Mouse (Mus musculus) liver, embryonic 16.5 days (tissue): ENCODE measurements around the gene Tjp1. TPM values are rescaled to one million over a fixed set of nuclear protein-coding genes. Genes with fewer than 3 reads are reported as not detected.

Experiments used
- ATAC-seq: fragments of 200-750 bp; cut with Nextera tagmentation; 2 replicates; pipeline ENCODE4 v1.8.0; 2017; ENCODE audit warnings: low read depth, mild to moderate bottlenecking, moderate number of reproducible peaks, moderate library complexity
- H3K27ac ChIP-seq: fragments of 300-500 bp; sonication (generic); 2 replicates; pipeline ENCODE4 v1.5.1; 2014; ENCODE audit warnings: mild to moderate bottlenecking, low read length
- H3K27me3 ChIP-seq: fragments of 300-500 bp; sonication (generic); 2 replicates; pipeline ENCODE4 v1.6.1; 2014; ENCODE audit warnings: low read depth, low read length, mixed read lengths; ENCODE audit not compliant: control insufficient read depth, insufficient read depth
- H3K36me3 ChIP-seq: fragments of 300-500 bp; sonication (generic); 2 replicates; pipeline ENCODE4 v1.6.1; 2014; ENCODE audit warnings: mild to moderate bottlenecking; ENCODE audit not compliant: control insufficient read depth, insufficient read depth
- H3K4me1 ChIP-seq: fragments of 300-500 bp; sonication (generic); 2 replicates; pipeline ENCODE4 v1.6.1; 2014; ENCODE audit warnings: low read depth, low read length, mixed read lengths; ENCODE audit not compliant: control insufficient read depth
- H3K4me2 ChIP-seq: fragments of 300-500 bp; sonication (generic); 2 replicates; pipeline ENCODE4 v1.6.1; 2014; ENCODE audit warnings: low read depth, low read length, mixed read lengths
- H3K4me3 ChIP-seq: fragments of 300-500 bp; sonication (generic); 2 replicates; pipeline ENCODE4 v1.5.1; 2014; ENCODE audit warnings: low read depth, mild to moderate bottlenecking, low read length
- H3K9ac ChIP-seq: fragments of 300-500 bp; sonication (generic); 2 replicates; pipeline ENCODE4 v1.6.1; 2014; ENCODE audit warnings: low read depth, low read length
- H3K9me3 ChIP-seq: fragments of 300-500 bp; sonication (generic); replicated peaks from 2 replicates; pipeline ENCODE4 v1.6.1; 2016; ENCODE audit warnings: low read length; ENCODE audit not compliant: control insufficient read depth
- WGBS: fragments of 180-500 bp; shearing (Covaris S2); extraction: QIAGEN DNeasy Blood & Tissue Kit; methylation state at CpG from one replicate; pipeline ENCODE4 v1.1.7; 2014; ENCODE audit not compliant: insufficient replicate concordance; 5-methylcytosine and 5-hydroxymethylcytosine counted together
- polyA plus RNA-seq: library from polyadenylated mRNA; unstranded; fragments of >200 nt; fragmentation: Nextera tagmentation; extraction: Ambion mirVana; gene quantifications from 2 replicates; pipeline ENCODE4 v1.2.1, GENCODE M21; 2015

Gene Tjp1
- polyA plus RNA-seq, 1 experiment from 2014 or later = 5.1 TPM

- no peaks in the 10 kb centered on the region for H3K9me3 ChIP-seq
- H3K9ac ChIP-seq = no peak overlapping the region
- WGBS = 67% methylated on average over 4 of the region's 4 CpGs
- no peak overlapping the region for H3K4me2 ChIP-seq
- no peak overlapping the region for H3K27ac ChIP-seq
- no peaks in the 10 kb centered on the region for H3K4me1 ChIP-seq
- H3K4me3 ChIP-seq = no peak overlapping the region
- H3K36me3 ChIP-seq = no peaks in the 10 kb centered on the region
- no peaks in the 10 kb centered on the region for H3K27me3 ChIP-seq
- no peak for ATAC-seq
Measured at GRCm38 (mm10) chr7:65350348-65351079, 177.1 kb downstream of the Tjp1 start.

GRCm38 (mm10) chr7:65348540-65348939, 179.0 kb downstream of the Tjp1 start:
- no peaks in the 10 kb centered on the region for H3K36me3 ChIP-seq
- no peaks in the 10 kb centered on the region for H3K27me3 ChIP-seq
- no peaks in the 10 kb centered on the region for H3K4me1 ChIP-seq
- no peak for ATAC-seq
- no peak overlapping the region for H3K27ac ChIP-seq
- no peak overlapping the region for H3K9ac ChIP-seq
- no peak overlapping the region for H3K4me2 ChIP-seq
- H3K9me3 ChIP-seq = no peaks in the 10 kb centered on the region
- H3K4me3 ChIP-seq = no peak overlapping the region

GRCm38 (mm10) chr7:65345314-65345713, 182.3 kb downstream of the Tjp1 start:
- H3K9me3 ChIP-seq = no peaks in the 10 kb centered on the region
- no peak overlapping the region for H3K27ac ChIP-seq
- no peaks in the 10 kb centered on the region for H3K36me3 ChIP-seq
- no peak overlapping the region for H3K4me3 ChIP-seq
- 58% methylated on average over 3 of the region's 3 CpGs for WGBS
- H3K4me1 ChIP-seq = no peaks in the 10 kb centered on the region
- H3K9ac ChIP-seq = no peak overlapping the region
- H3K4me2 ChIP-seq = no peak overlapping the region
- H3K27me3 ChIP-seq = no peaks in the 10 kb centered on the region
- ATAC-seq = no peak

- H3K4me2 ChIP-seq = no peak overlapping the region
- no peak overlapping the region for H3K27ac ChIP-seq
- peak; percentile 80 for ATAC-seq
- no peak overlapping the region for H3K9ac ChIP-seq
- no peak overlapping the region for H3K4me3 ChIP-seq
- no peaks in the 10 kb centered on the region for H3K4me1 ChIP-seq
- peaks cover 2% of the 10 kb centered on the region; the same call in 1 of the 2 replicates for H3K36me3 ChIP-seq
- H3K9me3 ChIP-seq = no peaks in the 10 kb centered on the region
- 50% methylated on average over 7 of the region's 7 CpGs for WGBS
- H3K27me3 ChIP-seq = no peaks in the 10 kb centered on the region
Measured at GRCm38 (mm10) chr7:65337581-65338270, 189.9 kb downstream of the Tjp1 start.

GRCm38 (mm10) chr7:65333081-65333760, 194.4 kb downstream of the Tjp1 start:
- Histone ChIP-seq H3K4me3 (no peak overlapping the region), H3K4me2 (no peak overlapping the region), H3K9ac (no peak overlapping the region), H3K36me3 (no peaks in the 10 kb centered on the region), H3K27me3 (no peaks in the 10 kb centered on the region), H3K27ac (peak overlapping the region; percentile 60; the same call in 1 of the 2 replicates), H3K4me1 (no peaks in the 10 kb centered on the region), H3K9me3 (no peaks in the 10 kb centered on the region)
- WGBS = 38% methylated on average over 2 of the region's 2 CpGs
- ATAC-seq = 0 out of 2 replicates have a peak, but pooled peaks have one; percentile 22

GRCm38 (mm10) chr7:65319047-65319725, 208.4 kb downstream of the Tjp1 start:
- Histone ChIP-seq H3K9me3 (no peaks in the 10 kb centered on the region), H3K27me3 (no peaks in the 10 kb centered on the region), H3K27ac (no peak overlapping the region), H3K4me2 (no peak overlapping the region), H3K4me1 (no peaks in the 10 kb centered on the region), H3K9ac (no peak overlapping the region), H3K36me3 (no peaks in the 10 kb centered on the region; the same call in 1 of the 2 replicates), H3K4me3 (no peak overlapping the region)
- ATAC-seq = no peak
- WGBS = 48% methylated on average over 5 of the region's 5 CpGs

GRCm38 (mm10) chr7:65317418-65317817, 210.2 kb downstream of the Tjp1 start:
- H3K4me1 ChIP-seq = no peaks in the 10 kb centered on the region
- H3K4me2 ChIP-seq = no peak overlapping the region
- 17% methylated on average over 5 of the region's 5 CpGs for WGBS
- no peak overlapping the region for H3K9ac ChIP-seq
- H3K9me3 ChIP-seq = no peaks in the 10 kb centered on the region
- no peak overlapping the region for H3K4me3 ChIP-seq
- 0 out of 2 replicates have a peak, but pooled peaks cover 2% of the 10 kb centered on the region for H3K36me3 ChIP-seq
- no peak overlapping the region for H3K27ac ChIP-seq
- no peak for ATAC-seq
- H3K27me3 ChIP-seq = no peaks in the 10 kb centered on the region

GRCm38 (mm10) chr7:65315182-65315581, 212.4 kb downstream of the Tjp1 start:
- ATAC-seq = no peak
- H3K27me3 ChIP-seq = no peaks in the 10 kb centered on the region
- WGBS = 66% methylated on average over 2 of the region's 2 CpGs
- H3K27ac ChIP-seq = no peak overlapping the region
- no peak overlapping the region for H3K4me2 ChIP-seq
- no peak overlapping the region for H3K9ac ChIP-seq
- no peaks in the 10 kb centered on the region for H3K9me3 ChIP-seq
- H3K4me1 ChIP-seq = no peaks in the 10 kb centered on the region
- H3K4me3 ChIP-seq = no peak overlapping the region
- H3K36me3 ChIP-seq = 0 out of 2 replicates have a peak, but pooled peaks cover 2% of the 10 kb centered on the region
